8 mouse cellular contexts compared by ENCODE assay signal in the genomic region with DNA sequence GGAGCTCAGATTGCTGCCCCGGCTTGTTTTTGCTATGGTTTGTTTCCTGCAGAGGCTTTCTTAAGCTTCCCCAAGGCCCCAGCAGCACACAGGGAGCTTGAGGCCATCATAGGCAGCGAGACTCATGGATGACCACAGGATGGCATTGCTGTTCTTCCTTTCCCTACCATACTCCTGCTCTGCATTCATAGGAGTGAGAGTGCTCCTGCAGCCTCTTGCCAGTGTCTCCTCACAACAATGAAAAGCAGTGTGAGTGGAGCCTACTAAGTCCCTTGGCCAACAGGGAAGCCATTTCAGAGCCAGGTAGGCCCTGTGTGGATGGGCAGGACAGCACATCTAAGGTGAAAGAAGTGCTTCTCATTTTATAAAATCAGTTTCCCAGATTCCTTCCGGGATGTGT.
A peak's percentile ranks its signal among the peaks of the same experiment; 100 is the strongest.
DNase-seq lines count a peak whose midpoint lies in the region; ATAC-seq lines count a peak whose summit lies in the region.

No protein-coding gene starts in this region.

- no peak for ATAC-seq in heart, embryonic 11.5 days (replicated peaks; ENCODE audit: insufficient number of reproducible peaks, low FRiP score, low TSS enrichment)

- no peaks in the 10 kb centered on the region for H3K4me1 ChIP-seq in heart, embryonic 11.5 days (ENCODE audit: control insufficient read depth, insufficient read depth, low read length)
- H3K4me1 ChIP-seq in hindbrain, embryonic 10.5 days (replicated peaks) = no peaks in the 10 kb centered on the region; the same call in 1 of the 2 replicates

- no peak overlapping the region for H3K4me3 ChIP-seq in heart, embryonic 11.5 days (ENCODE audit: low read depth, low read length)
- H3K4me3 ChIP-seq in hindbrain, embryonic 10.5 days = no peak overlapping the region

- peak; percentile 67 for DNase-seq in heart, adult 11 months
- DNase-seq in cerebellum, postnatal 25 days = peak; percentile 17 to 39
- peak; percentile 14 for DNase-seq in hindbrain, embryonic 10.5 days (ENCODE audit: low spot score)
- DNase-seq in left cerebral cortex, adult 11 months (ENCODE audit: low spot score) = peak; percentile 66
- peak; percentile 53 for DNase-seq in retina, postnatal 1 day
- DNase-seq in lung, postnatal 10 days = no peak
- DNase-seq in urinary bladder, postnatal 4 days (ENCODE audit: low spot score in 2 of 2) = no peak

- WGBS in heart, embryonic 11.5 days (ENCODE audit: insufficient replicate concordance) = 58% methylated on average over 3 of the region's 3 CpGs
- WGBS in hindbrain, embryonic 10.5 days = 63% methylated on average over 3 of the region's 3 CpGs

- no peak overlapping the region for H3K4me2 ChIP-seq in heart, embryonic 11.5 days

- no peak overlapping the region for H3K9ac ChIP-seq in heart, embryonic 11.5 days (ENCODE audit: low read depth, low read length)

- H3K36me3 ChIP-seq in heart, embryonic 11.5 days (ENCODE audit: control insufficient read depth, insufficient read depth, low read length) = no peaks in the 10 kb centered on the region
- H3K36me3 ChIP-seq in hindbrain, embryonic 10.5 days = no peaks in the 10 kb centered on the region

- H3K9me3 ChIP-seq in heart, embryonic 11.5 days (replicated peaks; ENCODE audit: control insufficient read depth, low read length) = no peaks in the 10 kb centered on the region
- H3K9me3 ChIP-seq in hindbrain, embryonic 10.5 days = no peaks in the 10 kb centered on the region

- H3K27me3 ChIP-seq in heart, embryonic 11.5 days (ENCODE audit: control insufficient read depth, insufficient read depth, low read length) = no peaks in the 10 kb centered on the region
- H3K27me3 ChIP-seq in hindbrain, embryonic 10.5 days (ENCODE audit: insufficient read depth, poor library complexity, severe bottlenecking) = no peaks in the 10 kb centered on the region

- no peak overlapping the region for H3K27ac ChIP-seq in heart, embryonic 11.5 days (ENCODE audit: low read depth, low read length)
- 0 out of 2 replicates have a peak overlapping the region, but pooled peaks have one; percentile 40 for H3K27ac ChIP-seq in hindbrain, embryonic 10.5 days

Comparison
In these comparisons a context has a peak if more than half of its experiments do, and no peak if none do; other contexts are left out.
1. DNase-seq: peak in heart, adult 11 months (single experiment), cerebellum, postnatal 25 days (2 of 2), hindbrain, embryonic 10.5 days (single experiment), left cerebral cortex, adult 11 months (single experiment) and retina, postnatal 1 day (single experiment); none in lung, postnatal 10 days (single experiment) and urinary bladder, postnatal 4 days (0 of 2).